Mouse (Mus musculus) heart, embryonic 13.5 days (tissue): ENCODE measurements around the gene Cd4. TPM values are rescaled to one million over a fixed set of nuclear protein-coding genes. Genes with fewer than 3 reads are reported as not detected.
A peak's percentile ranks its signal among the peaks of the same experiment; 100 is the strongest.

Experiments used
- ATAC-seq: fragments of 200-750 bp; cut with Nextera tagmentation; 2 replicates; pipeline ENCODE4 v1.8.0; 2017; ENCODE audit warnings: moderate TSS enrichment; ENCODE audit not compliant: insufficient number of reproducible peaks, low FRiP score, low TSS enrichment; ENCODE audit errors: extremely low read depth
- H3K27ac ChIP-seq: fragments of 300-500 bp; sonication (generic); replicated peaks from 2 replicates; pipeline ENCODE4 v1.5.1; 2015; ENCODE audit warnings: moderate library complexity, mild to moderate bottlenecking, inconsistent platforms
- H3K27me3 ChIP-seq: fragments of 300-500 bp; sonication (generic); replicated peaks from 2 replicates; pipeline ENCODE4 v1.6.1; 2015; ENCODE audit warnings: mild to moderate bottlenecking, inconsistent platforms
- H3K36me3 ChIP-seq: fragments of 300-500 bp; sonication (generic); 2 replicates; pipeline ENCODE4 v1.6.1; 2015; ENCODE audit warnings: mild to moderate bottlenecking, inconsistent platforms
- H3K4me1 ChIP-seq: fragments of 300-500 bp; sonication (generic); 2 replicates; pipeline ENCODE4 v1.6.1; 2015; ENCODE audit warnings: inconsistent platforms
- H3K4me2 ChIP-seq: fragments of 300-500 bp; sonication (generic); 2 replicates; pipeline ENCODE4 v1.6.1; 2015; ENCODE audit warnings: inconsistent platforms, mild to moderate bottlenecking, moderate library complexity
- H3K4me3 ChIP-seq: fragments of 300-500 bp; sonication (generic); 2 replicates; pipeline ENCODE4 v1.5.1; 2015; ENCODE audit warnings: moderate library complexity, mild to moderate bottlenecking, inconsistent platforms
- H3K9ac ChIP-seq: fragments of 300-500 bp; sonication (generic); 2 replicates; pipeline ENCODE4 v1.6.1; 2015; ENCODE audit warnings: inconsistent platforms, mild to moderate bottlenecking, moderate library complexity
- H3K9me3 ChIP-seq: fragments of 300-500 bp; sonication (generic); 2 replicates; pipeline ENCODE4 v1.6.1; 2016; ENCODE audit warnings: inconsistent platforms
- WGBS: fragments of 180-500 bp; shearing (Covaris S2); methylation state at CpG from one replicate; pipeline ENCODE4 v1.1.7; 2015; ENCODE audit warnings: mixed read lengths; 5-methylcytosine and 5-hydroxymethylcytosine counted together
- polyA plus RNA-seq: library from polyadenylated mRNA; unstranded; fragments of >200 nt; fragmentation: Nextera tagmentation; extraction: Ambion mirVana; gene quantifications from 2 replicates; pipeline ENCODE4 v1.2.1, GENCODE M21; 2015

The Cd4 gene
- polyA plus RNA-seq: not detected in 2 replicates

DNA sequence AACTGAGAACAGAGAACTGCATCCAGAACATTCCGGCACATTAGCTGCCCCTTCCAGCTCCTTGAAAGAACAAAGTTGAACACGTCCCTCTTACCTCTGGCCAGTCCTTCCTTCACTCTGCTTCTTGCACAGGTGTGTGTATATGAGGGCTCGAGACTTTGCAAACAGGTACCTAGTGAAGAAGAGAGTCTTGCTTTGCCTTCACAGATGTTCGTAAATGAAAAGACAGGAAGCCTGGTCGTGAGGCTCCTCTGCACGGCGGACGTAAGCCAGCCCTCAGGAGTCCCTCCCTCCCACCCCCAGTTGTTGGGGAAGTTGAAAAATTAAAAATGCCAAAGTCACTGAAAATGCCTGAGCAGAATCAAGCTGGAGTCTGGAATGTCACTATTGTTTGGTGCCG lies at the start of gene Cd4:
Gene Cd4 (minus strand): TSS at position 236 of the 400 bp plus-strand sequence.
- no peak within 1 kb of the TSS for H3K4me2 ChIP-seq
- ATAC-seq: no peak
- no peaks in the 10 kb centered on the region for H3K36me3 ChIP-seq
- H3K4me3 ChIP-seq: no peak within 1 kb of the TSS
- no peaks in the 10 kb centered on the region for H3K9me3 ChIP-seq
- no peak within 1 kb of the TSS for H3K9ac ChIP-seq
- H3K4me1 ChIP-seq: 0 out of 2 replicates have a peak, but pooled peaks cover 5% of the 10 kb centered on the region
- H3K27me3 ChIP-seq: no peaks in the 10 kb centered on the region
- WGBS: 78% methylated on average over 9 of the region's 9 CpGs
- H3K27ac ChIP-seq: no peak within 1 kb of the TSS

DNA sequence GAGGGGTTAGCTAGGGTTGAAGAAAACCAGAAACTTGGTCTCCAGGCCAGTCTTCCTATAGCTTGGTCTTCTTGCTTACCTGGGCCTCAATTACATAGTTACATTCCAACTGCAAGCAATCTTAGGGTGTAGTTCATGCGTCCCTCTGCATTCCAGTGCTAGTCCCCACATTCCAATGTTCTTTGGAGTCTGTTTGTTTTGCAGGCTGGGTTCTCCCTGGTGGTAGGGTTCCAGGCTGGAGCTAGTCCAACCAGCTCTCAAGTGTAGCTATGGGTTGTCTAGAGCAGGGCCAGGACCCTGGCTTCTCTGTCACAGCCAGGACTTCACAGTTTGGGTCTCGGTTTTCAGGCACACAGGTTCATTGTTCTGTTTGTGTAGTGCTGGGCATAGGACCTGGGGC lies 49.5 kb upstream of the Cd4 start:
- Histone ChIP-seq H3K27ac (no peak overlapping the region), H3K9me3 (no peaks in the 10 kb centered on the region), H3K4me3 (no peak overlapping the region), H3K36me3 (peaks cover 74% of the 10 kb centered on the region), H3K9ac (no peak overlapping the region), H3K4me1 (peaks cover 6% of the 10 kb centered on the region), H3K27me3 (no peaks in the 10 kb centered on the region), H3K4me2 (no peak overlapping the region)
- 84% methylated on average over 2 of the region's 2 CpGs for WGBS
- no peak for ATAC-seq

DNA sequence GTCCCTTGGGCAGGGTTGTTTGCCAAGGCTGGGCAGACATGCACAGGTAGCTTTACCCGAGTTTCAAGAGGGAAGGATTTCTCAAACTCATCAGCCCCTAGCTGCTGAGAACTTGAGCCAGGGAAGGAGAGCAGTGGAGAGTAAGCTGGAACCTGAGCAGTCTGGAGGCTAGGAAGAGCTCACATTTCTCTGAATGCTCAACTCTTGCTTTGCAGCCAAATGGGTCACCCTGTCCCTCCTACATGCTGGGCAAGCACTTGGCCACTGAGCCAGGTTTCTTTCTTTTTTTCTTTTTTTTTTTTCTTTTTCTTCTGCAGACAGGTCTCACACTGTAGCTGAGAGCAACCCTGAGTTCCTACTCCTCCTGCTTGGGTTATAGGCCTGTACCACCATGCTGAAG lies 48.7 kb upstream of the Cd4 start:
- no peak for ATAC-seq
- Histone ChIP-seq H3K4me2 (no peak overlapping the region), H3K27ac (no peak overlapping the region), H3K9me3 (no peaks in the 10 kb centered on the region), H3K36me3 (peaks cover 76% of the 10 kb centered on the region), H3K4me3 (no peak overlapping the region), H3K9ac (no peak overlapping the region), H3K4me1 (peaks cover 12% of the 10 kb centered on the region), H3K27me3 (no peaks in the 10 kb centered on the region)
- 82% methylated on average over 1 of the region's 1 CpGs for WGBS

DNA sequence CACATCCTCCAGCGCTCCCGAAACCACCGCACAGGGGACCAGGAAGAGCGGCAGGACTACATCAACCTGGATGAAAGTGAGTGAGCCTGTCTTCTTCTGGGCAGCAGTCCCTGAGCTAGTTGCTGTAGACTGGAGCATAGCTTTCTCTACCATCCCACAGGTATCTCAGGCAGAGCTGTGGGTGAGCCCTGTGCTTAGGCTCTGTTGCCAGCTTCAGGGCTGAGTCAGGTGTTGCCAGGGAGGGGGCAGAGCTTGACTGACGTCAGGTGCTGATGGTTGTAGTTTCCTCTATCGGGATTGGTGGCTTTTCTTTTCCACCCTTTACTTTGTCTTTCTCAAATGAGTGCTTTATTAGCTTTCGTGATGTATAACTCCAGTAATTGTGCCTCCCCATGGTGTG lies 46.6 kb upstream of the Cd4 start:
- Histone ChIP-seq H3K27ac (no peak overlapping the region), H3K27me3 (no peaks in the 10 kb centered on the region), H3K36me3 (peaks cover 72% of the 10 kb centered on the region)

DNA sequence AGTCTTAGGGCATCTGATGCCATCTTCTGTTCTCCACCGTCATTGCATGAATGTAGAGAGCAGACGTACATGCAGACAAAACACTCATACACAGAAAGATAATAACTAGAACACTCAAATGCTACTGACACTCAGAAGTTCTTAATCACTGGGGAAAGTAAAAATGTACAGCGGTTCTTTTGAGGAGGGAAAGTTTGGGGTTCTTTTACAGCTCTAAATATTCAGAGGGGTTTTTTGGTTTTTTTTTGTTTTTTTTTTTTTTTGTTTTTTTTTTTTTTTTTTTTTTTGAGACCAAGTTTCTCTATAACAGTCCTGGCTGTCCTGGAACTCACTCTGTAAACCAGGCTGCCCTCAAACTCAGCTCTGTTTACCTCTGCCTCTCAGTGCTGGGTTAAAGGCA lies 45.1 kb upstream of the Cd4 start:
- Histone ChIP-seq H3K27me3 (no peaks in the 10 kb centered on the region), H3K4me1 (peaks cover 22% of the 10 kb centered on the region), H3K9ac (no peak overlapping the region), H3K36me3 (peaks cover 57% of the 10 kb centered on the region), H3K27ac (no peak overlapping the region), H3K9me3 (no peaks in the 10 kb centered on the region), H3K4me2 (peak overlapping the region; percentile 96), H3K4me3 (peak overlapping the region; percentile 94; the same call in 1 of the 2 replicates)
- ATAC-seq: no peak
- 87% methylated on average over 3 of the region's 3 CpGs for WGBS

More for the DNA sequence above, 46.6 kb upstream of the Cd4 start:
- no peak for ATAC-seq
- no peaks in the 10 kb centered on the region for H3K9me3 ChIP-seq
- H3K4me3 ChIP-seq: no peak overlapping the region
- WGBS: 88% methylated on average over 7 of the region's 7 CpGs
- H3K4me2 ChIP-seq: no peak overlapping the region
- peaks cover 22% of the 10 kb centered on the region for H3K4me1 ChIP-seq
- no peak overlapping the region for H3K9ac ChIP-seq

DNA sequence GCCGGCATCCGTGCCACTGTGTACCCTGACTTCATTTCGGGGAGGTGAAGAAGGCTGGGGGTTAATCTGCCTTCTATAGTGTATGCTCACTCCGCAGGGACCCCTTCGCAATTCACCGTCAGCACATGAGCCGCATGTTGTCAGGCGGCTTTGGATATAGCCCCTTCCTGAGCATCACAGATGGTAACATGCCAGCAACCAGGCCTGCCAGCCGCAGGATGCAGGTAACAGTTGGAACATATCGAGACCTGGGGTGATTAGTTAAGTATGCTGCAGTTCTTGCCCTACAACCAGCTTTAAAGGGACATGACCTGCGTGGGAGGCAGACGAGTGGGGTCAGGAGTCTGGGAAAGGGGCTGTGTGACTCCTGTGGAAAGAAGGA lies 44.3 kb upstream of the Cd4 start:
- Histone ChIP-seq H3K4me1 (peaks cover 22% of the 10 kb centered on the region), H3K4me2 (peak overlapping the region; percentile 96), H3K27me3 (no peaks in the 10 kb centered on the region), H3K9me3 (no peaks in the 10 kb centered on the region), H3K9ac (peak overlapping the region; percentile 99), H3K36me3 (peaks cover 49% of the 10 kb centered on the region), H3K27ac (peak overlapping the region; percentile 98), H3K4me3 (peak overlapping the region; percentile 94)
- WGBS: 42% methylated on average over 12 of the region's 12 CpGs
- no peak for ATAC-seq

DNA sequence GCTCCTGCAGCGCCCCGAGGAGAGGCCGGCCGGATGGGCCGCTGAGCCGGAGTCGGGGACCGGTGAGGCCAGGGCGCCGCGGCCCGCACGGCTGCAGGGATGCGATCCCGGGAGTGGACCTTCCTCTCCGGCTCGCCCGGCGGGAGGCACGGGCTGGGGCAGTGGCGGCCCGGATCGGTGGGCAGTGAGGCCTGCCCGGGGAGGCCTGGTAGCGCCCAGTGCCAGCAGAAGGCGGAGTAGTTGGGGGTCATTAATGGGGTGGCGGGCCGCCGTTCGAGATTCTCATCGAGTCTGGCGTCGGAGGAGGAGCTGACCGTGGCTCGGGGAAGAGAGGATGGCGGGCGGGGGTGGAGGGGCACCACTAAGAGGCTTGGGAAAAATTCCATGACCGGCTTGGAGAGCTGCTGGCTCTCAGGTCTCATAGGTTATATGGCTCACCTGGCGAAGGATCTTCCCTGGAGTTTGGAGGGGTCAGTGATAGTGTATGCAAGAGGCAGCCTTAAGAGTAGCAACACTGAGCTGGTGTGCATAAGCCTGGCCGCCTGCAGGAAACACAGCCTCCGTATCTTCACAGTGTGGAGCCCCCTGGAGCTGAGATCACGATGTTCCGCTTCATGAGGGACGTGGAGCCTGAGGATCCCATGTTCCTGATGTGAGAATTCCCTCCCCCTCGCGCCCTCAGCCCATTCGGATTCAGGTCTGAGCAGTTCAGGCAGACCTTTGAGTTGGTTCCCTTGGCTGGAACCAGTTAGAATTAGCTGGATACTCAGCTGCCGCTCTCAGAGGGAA lies 43.7 kb upstream of the Cd4 start:
- peak overlapping the region; percentile 94 for H3K4me3 ChIP-seq
- H3K4me1 ChIP-seq: peaks cover 22% of the 10 kb centered on the region
- WGBS: 2% methylated on average over 47 of the region's 48 CpGs
- H3K9me3 ChIP-seq: no peaks in the 10 kb centered on the region
- peak overlapping the region; percentile 96 for H3K4me2 ChIP-seq
- H3K27ac ChIP-seq: peak overlapping the region; percentile 98
- no peaks in the 10 kb centered on the region for H3K27me3 ChIP-seq
- H3K36me3 ChIP-seq: peaks cover 43% of the 10 kb centered on the region
- H3K9ac ChIP-seq: peak overlapping the region; percentile 99
- no peak for ATAC-seq

DNA sequence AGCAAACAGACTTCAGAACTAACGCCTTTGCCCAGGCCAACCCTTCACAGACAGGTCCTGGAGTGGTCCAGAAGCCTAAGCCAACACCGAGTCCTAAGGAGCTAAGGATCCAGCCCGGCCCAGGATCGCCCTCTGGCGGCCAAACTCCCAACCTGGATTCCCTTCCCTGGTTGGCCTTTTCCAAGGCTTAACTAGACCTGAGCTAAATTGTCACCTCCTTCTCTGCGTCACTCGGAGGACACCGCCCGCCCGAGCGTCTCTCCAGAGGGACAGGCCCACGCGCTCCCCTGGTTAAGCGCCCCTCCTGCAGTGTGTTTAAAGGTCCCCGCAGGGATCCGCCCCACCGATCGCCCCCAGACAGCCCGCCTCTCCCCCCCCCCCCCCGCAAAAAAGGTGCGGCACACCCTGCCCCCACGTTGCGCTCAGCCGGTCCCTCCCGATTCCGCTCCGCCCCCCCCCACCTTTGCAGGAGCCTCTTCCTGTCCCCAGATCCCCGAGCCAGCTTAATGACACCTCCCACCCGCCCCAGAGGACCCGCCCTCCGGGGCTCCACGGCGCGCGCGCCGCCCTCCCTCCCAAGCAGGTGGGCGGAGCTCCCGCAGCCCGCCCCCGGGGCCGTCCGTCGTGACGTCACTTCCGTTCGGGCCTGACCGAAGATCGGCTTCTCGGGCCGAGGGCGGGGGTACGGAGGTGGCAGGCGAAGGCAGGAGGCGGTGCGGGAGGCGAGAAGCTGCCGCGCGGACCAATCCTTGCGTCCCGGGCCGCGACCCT lies 42.9 kb upstream of the Cd4 start, which contains the start of gene Mlf2:
Gene Mlf2 (plus strand): TSS at position 633 of the 771 bp plus-strand sequence.
- Histone ChIP-seq H3K4me3 (peak within 1 kb of the TSS; percentile 94), H3K9me3 (no peaks in the 10 kb centered on the region), H3K27me3 (no peaks in the 10 kb centered on the region), H3K4me2 (peak within 1 kb of the TSS; percentile 96), H3K9ac (peak within 1 kb of the TSS; percentile 99), H3K4me1 (peaks cover 29% of the 10 kb centered on the region), H3K36me3 (peaks cover 35% of the 10 kb centered on the region), H3K27ac (peak within 1 kb of the TSS; percentile 98)
- WGBS: under 1% methylated on average over 55 of the region's 64 CpGs
- peak; percentile 88 for ATAC-seq

DNA sequence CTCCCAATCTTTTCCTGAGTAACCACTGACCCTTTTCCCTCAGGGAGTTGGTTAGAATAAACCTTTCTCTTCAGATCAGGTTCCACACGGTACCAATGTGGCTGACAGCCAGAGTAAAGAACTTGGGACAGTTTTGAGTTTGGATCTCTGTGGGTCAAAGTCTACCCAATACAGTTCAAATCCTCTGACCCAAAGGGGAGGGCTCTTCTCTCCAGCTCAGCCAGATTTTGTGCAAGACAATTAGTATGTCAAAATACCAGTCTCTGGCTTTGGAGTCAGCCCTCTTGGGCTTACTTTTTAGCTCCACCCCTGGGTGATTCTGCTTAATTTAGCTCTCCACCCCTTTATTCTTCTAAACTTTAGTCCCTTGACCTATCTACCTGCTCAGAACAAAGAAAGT lies 42.2 kb upstream of the Cd4 start:
- Histone ChIP-seq H3K9me3 (no peaks in the 10 kb centered on the region), H3K27me3 (no peaks in the 10 kb centered on the region), H3K4me3 (peak overlapping the region; percentile 94), H3K27ac (peak overlapping the region; percentile 98), H3K4me1 (peaks cover 36% of the 10 kb centered on the region), H3K36me3 (peaks cover 28% of the 10 kb centered on the region), H3K4me2 (peak overlapping the region; percentile 62), H3K9ac (peak overlapping the region; percentile 71)
- no peak for ATAC-seq
- WGBS: 44% methylated on average over 1 of the region's 1 CpGs

DNA sequence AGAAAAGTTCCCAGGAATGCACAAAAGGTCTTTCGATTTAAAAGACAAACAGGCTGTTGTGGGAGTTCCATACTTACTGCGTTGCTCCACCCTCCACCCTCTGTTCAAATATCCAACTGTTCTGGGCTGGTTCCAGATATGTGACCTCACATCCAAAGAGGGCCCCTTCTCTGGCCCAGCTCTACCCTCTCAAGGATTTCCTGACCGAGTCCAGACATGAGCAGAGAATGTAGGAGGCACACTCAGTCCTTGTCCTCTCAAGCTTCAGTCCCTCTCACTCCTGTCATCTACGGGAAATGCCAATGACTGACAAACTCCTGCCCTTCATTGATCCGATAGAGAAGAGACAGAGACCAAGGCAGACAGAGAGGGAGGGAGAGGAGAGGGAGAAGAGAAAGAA lies 37.9 kb upstream of the Cd4 start:
- peak overlapping the region; percentile 73 for H3K9ac ChIP-seq
- ATAC-seq: no peak
- no peaks in the 10 kb centered on the region for H3K9me3 ChIP-seq
- peak overlapping the region; percentile 27 for H3K4me3 ChIP-seq
- H3K4me1 ChIP-seq: peaks cover 39% of the 10 kb centered on the region
- H3K4me2 ChIP-seq: peak overlapping the region; percentile 56
- H3K36me3 ChIP-seq: no peaks in the 10 kb centered on the region
- 16% methylated on average over 5 of the region's 5 CpGs for WGBS
- H3K27ac ChIP-seq: peak overlapping the region; percentile 89
- H3K27me3 ChIP-seq: no peaks in the 10 kb centered on the region

DNA sequence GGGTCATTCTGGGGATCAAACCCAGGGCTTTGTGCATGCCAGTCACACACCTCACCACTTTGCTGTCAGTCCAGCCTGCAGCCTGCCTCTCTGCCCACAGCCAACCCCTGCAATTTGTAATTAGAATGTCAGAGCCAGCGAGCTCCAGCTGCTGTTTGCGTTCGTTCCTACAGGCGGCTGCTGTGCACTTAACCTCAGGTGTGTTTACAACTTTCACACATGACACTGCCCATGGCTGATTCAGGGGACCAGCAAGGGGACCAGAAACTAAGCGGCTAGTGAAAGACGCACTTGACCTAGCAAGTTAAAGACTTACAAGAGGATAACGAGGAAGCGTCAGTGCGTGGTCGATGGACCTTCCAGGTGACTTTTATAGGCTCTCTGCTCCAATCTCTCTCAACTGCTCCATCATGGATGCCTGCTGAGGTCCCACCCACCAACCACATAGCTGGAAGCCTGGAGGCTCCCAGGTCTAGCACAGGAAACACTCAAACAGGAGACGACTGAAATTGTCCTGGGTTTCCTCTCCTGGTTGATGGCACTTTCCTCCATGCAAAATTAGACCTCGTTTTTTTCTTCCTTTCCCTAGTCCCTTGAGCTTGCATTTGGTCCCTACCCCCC lies 37.3 kb upstream of the Cd4 start:
- Histone ChIP-seq H3K4me3 (peak overlapping the region; percentile 27), H3K9ac (peak overlapping the region; percentile 73), H3K36me3 (no peaks in the 10 kb centered on the region), H3K4me1 (peaks cover 43% of the 10 kb centered on the region), H3K27me3 (no peaks in the 10 kb centered on the region), H3K9me3 (no peaks in the 10 kb centered on the region), H3K4me2 (peak overlapping the region; percentile 56), H3K27ac (peak overlapping the region; percentile 89)
- no peak for ATAC-seq
- WGBS: 32% methylated on average over 12 of the region's 12 CpGs
